Mouse (Mus musculus) G1E (cell line): ENCODE measurements around the gene Gprc5a.

Source experiments
- CTCF ChIP-seq: IDR thresholded peaks from 2 replicates; pipeline ENCODE4 v1.5.1; 2012; ENCODE audit warnings: low read depth, low read length, inconsistent platforms, mixed read lengths
- TAL1 ChIP-seq: conservative IDR thresholded peaks from 2 replicates; pipeline ENCODE4 v1.6.1; 2012; ENCODE audit warnings: low read depth, low read length, inconsistent platforms, mixed read lengths

DNA sequence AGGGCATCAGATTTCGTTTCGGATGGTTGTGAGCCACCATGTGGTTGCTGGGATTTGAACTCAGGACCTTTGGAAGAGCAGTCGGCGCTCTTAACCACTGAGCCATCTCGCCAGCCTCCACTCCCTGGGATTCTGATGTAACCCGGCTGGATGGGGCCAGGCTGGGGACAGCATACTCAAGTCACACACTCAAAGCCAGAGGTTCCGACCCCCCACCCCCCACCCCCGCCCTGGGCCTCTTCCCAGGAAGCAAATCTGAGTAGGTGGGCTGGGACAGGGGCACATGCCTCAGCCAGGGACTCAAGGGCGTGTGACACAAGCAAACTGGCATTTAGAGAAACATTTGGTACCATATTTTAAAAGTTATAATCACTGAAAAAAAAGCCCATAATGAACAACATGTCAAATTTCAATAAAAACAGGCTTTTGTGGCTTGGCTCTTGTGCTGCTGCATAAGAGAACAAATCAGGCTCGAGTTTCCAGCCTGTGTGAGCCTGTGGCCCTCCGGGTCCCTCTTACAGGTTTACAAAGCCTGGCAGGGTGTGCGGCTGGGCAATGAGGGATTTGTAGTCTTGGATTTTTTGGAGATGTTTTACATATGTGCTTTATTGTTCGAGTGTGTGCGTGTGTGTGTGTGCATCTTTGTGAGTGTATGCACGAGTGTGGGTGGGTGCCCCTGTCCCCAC lies 35.5 kb downstream of the Gprc5a start:
- no peak for TF ChIP-seq CTCF
- TF ChIP-seq TAL1: no peak
